Mouse (Mus musculus) left cerebral cortex, adult 8-10 months (tissue): ENCODE measurements at regions not wholly inside any gene's neighbourhood (a gene's known extent, or its start where the extent isn't known, plus 50 kb on each side); places are given as distances from the start of the nearest gene placed in this dataset.
A peak's percentile ranks its signal among the peaks of the same experiment; 100 is the strongest.

Source experiments
- DNase-seq, 2 experiments: peaks; one replicate each; pipeline ENCODE4 v3.0.0; 2022; ENCODE audit warnings: low spot score in 2 of 2

- no peak for DNase-seq
Observed at GRCm38 (mm10) chr16:77852066-77852781, 250.3 kb upstream of the Gm11146 start.

- no peak for DNase-seq
Observed at GRCm38 (mm10) chr16:77851206-77852065, 249.5 kb upstream of the Gm11146 start.

GRCm38 (mm10) chr16:77835767-77836166 is 233.9 kb upstream of the Gm11146 start:
- no peak for DNase-seq

GRCm38 (mm10) chr16:77827322-77828117 is 225.6 kb upstream of the Gm11146 start:
- no peak for DNase-seq

- no peak for DNase-seq
Observed at GRCm38 (mm10) chr16:77799709-77800108, 197.8 kb upstream of the Gm11146 start.

GRCm38 (mm10) chr16:77796926-77797325 is 195.0 kb upstream of the Gm11146 start:
- no peak for DNase-seq

GRCm38 (mm10) chr16:77789652-77790051 is 187.8 kb upstream of the Gm11146 start:
- no peak for DNase-seq

- DNase-seq: no peak
Observed at GRCm38 (mm10) chr16:77789206-77789605, 187.3 kb upstream of the Gm11146 start.

GRCm38 (mm10) chr16:77788781-77789150 is 186.9 kb upstream of the Gm11146 start:
- no peak for DNase-seq

- DNase-seq: peak; percentile 20 to 23
Observed at GRCm38 (mm10) chr16:77788041-77788780, 186.3 kb upstream of the Gm11146 start.

GRCm38 (mm10) chr16:77787025-77787424 is 185.1 kb upstream of the Gm11146 start:
- DNase-seq: no peak

- no peak for DNase-seq
Observed at GRCm38 (mm10) chr16:77779019-77779418, 177.1 kb upstream of the Gm11146 start.

- no peak for DNase-seq
Observed at GRCm38 (mm10) chr16:77772075-77772474, 170.2 kb upstream of the Gm11146 start.

- no peak for DNase-seq
Observed at GRCm38 (mm10) chr16:77760926-77761347, 159.0 kb upstream of the Gm11146 start.

GRCm38 (mm10) chr16:77760479-77760878 is 158.6 kb upstream of the Gm11146 start:
- DNase-seq: no peak

GRCm38 (mm10) chr16:77759997-77760396 is 158.1 kb upstream of the Gm11146 start:
- DNase-seq: peak; percentile 21 to 32

GRCm38 (mm10) chr16:77754882-77755281 is 153.0 kb upstream of the Gm11146 start:
- no peak for DNase-seq

- no peak for DNase-seq
Observed at GRCm38 (mm10) chr16:77749474-77749873, 147.6 kb upstream of the Gm11146 start.

GRCm38 (mm10) chr16:77743838-77744237 is 141.9 kb upstream of the Gm11146 start:
- peak in 1 of 2 experiments; percentile 21 for DNase-seq

GRCm38 (mm10) chr16:77738821-77739220 is 136.9 kb upstream of the Gm11146 start:
- DNase-seq: no peak

GRCm38 (mm10) chr16:77719377-77719776 is 117.5 kb upstream of the Gm11146 start:
- no peak for DNase-seq
